Mouse (Mus musculus): Measurements from ENCODE around the gene Nit1.

Nit1 gene

DNA sequence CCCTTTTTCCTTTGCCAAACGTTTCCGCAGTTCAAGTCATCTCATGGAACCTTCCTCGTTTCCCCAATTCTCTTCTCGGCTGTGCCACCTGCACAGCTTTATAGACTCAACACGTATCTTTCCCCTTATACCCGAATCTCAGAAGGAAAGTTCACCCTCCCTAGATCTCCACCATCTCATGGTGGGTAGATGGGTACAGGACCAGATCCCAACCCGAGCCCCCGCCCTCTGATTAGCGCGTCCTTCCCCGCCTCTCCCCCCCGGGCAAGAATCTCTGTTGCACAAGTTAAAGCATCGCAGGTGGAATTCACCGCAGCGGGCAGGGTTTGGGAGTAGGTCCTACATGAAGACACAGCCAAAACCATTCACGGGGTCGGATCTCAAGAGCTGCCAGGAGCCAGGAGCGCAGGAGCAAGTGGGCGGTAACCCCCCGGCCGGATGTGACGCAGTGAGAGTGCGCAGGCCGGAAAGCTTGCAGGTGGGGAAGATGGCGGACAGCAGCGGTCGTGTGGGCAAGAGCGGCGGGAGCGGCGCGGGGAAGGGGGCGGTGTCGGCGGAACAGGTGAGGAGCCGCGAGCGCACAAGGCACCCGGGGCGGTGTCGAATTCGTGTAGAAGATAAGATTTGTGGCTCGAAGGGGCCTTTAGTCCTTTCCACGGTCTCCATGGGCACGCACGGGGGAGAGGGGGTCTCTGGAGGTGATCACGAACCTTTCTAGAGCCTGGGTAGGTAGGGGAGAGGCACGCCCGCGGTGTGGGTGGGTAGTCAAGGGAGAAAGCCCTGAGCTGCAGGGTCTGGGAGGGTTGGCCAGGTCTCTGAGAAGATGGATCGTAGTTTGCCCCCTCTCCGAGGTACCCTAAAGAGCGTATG is at the start of gene Nit1, which contains the start of gene Pfdn2:
Gene Nit1 (minus strand): TSS at position 422 of the 870 bp plus-strand sequence.
Gene Pfdn2 (plus strand): TSS at position 446 of the 870 bp plus-strand sequence.
- peak; percentile 92 for DNase-seq (ENCODE audit: low spot score)

DNA sequence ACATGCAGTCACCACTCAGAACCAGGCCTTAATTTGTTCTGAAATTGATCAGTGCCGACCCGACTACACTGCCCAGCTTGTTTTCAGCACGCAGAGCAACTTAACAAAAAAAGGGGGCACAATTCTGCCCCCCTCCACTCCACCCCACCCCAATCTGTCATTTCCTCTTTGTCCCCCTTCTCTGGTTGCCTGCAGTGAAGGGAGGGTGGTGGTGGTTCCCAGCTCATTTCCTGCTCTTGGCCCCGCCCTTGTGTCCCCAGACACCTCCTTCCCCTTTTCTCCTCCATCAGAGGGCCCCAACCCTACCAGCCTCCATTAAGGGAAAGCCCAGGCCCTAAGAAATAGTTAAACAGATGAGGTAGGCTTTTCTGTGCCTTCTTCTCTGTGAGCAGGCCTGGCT is 44.7 kb upstream of the Nit1 start:
- DNase-seq (ENCODE audit: low spot score): peak; percentile 89

DNA sequence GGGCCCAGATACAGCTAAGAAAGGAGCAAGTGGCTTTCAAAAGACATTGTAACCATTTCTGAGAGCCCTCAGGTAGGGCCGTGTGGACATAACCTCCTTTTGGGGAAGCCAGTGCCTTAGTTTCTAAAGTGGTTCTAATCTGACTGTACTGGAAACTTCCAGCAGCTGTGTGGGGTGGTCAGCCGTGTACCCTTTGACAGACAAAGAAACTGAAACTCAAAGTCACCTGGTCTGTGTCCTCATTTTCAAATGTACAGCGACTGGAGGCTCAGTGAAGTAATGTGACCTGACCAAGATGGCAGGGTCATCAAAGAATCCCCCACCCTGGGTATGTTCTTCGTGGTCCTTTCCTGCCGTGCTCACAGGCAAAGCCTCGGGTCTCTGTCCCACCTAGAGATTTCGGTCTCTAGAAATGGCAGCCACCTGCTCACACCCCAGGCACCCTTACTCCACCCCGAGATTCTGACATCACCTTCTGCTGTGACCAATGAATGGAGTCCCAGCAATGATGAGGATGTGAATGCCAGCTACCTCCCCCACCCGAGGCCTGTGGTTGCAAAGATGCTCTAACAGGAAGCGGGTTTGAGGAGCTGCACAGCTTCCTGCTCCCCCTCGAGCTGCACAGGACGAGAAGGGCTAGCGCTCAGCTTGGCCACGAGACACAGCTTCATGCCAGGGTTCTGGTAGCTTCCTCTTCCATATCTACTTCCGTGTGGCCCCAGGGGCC is 43.1 kb upstream of the Nit1 start, which contains the start of gene Arhgap30:
Gene Arhgap30 (plus strand): TSS at position 579 of the 727 bp plus-strand sequence.
- peak; percentile 98 for DNase-seq (ENCODE audit: low spot score)

DNA sequence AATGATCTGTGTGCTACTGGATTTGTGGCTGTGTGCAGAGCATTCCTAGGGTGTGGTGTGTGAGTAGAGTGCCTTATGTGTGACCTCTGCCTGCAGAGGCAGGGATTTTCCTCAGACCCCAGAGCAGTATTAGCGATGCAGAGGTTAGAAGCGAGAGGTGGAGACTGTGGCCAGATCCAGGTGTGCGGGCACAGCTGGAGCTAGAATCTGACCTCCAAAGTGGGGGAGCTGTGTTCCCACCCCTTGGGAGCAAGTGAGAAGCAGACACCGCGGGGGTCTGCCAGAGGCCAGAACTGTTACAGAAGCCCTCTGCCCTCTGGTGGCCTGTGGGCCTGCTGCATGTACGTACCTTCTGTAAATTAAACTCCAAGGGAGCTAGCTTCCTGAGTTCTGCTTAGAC is 41.7 kb upstream of the Nit1 start:
- DNase-seq (ENCODE audit: low spot score): peak; percentile 55

DNA sequence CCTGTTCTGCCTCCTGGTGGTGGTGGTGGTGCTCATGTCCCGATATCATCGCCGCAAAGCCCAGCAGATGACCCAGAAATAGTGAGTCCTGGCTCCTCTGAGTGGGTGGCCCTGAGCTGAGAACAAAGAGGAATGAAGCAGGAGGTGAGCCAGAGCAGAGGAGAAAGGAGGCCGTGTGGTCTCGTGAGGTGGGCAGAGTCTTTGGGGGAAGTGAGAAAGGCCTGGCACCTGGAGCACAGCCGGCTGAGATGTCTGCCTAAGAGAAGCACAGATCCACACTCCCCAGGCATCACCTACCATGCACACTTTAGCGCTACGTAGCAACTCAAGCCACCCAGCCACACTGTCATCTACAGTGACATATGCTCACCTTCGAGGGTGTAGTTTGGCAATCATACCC is 39.7 kb upstream of the Nit1 start:
- DNase-seq (ENCODE audit: low spot score): no peak

DNA sequence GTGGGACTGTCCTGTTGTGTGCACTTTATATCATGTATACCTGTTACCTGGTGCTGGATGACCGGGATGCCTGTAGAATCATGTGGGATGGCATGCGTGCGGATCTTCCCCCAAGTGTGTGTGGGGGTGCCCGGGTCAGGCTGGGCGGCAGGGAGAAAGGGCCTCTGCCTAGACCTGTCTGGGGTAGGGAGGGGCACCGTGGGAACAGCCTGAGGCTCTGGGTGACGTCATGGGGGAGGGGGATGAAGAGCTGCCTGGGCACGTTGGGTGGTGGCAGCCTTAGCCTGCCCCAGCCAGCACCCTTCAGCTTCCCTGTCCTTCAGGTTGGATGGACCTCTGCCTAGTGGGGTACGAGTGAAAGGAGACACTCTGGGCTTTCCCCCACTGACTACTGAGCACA is 38.9 kb upstream of the Nit1 start:
- DNase-seq (ENCODE audit: low spot score): no peak

DNA sequence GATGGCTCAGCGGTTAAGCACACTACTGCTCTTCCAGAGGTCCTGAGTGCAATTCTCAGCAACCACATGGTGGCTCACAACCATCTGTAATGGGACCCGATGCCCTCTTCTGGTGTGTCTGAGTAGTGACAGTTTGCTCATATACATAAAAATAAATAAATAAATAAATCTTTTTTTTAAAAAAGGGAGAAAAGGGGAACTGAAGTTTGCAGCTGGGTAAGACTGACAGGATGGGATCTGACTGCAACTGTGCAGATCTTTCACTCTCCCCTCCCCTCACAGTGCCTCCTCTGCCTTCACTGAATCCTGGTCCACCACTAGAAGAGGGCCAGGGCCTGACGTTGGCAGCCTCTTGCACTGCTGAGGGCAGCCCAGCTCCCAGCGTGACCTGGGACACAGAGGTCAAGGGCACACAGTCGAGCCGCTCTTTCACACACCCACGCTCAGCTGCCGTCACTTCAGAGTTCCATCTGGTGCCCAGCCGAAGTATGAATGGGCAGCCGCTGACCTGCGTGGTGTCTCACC is 36.7 kb upstream of the Nit1 start:
- no peak for DNase-seq (ENCODE audit: low spot score)

DNA sequence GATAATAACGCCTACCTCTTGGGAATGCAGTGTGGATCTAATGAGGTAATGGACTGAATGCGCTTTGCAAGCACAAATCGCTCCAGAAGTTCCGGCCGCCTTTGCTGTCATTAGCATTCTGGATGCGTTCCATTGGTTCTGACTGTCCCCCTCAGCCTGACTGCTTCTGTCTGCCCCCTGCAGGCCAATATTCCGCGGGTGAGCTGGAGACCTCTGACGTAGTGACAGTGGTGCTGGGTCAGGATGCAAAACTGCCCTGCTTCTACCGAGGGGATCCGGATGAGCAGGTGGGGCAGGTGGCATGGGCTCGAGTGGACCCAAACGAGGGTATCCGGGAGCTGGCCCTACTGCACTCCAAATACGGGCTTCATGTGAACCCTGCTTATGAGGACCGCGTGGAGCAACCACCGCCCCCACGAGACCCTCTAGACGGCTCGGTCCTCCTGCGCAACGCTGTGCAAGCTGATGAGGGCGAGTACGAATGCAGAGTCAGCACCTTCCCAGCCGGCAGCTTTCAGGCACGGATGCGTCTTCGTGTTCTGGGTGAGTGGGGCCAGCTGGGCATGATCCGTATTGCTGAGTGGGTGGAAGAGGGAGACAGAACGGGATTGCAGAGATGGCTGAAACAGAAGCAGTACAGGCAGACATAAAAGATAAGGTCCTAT is 34.6 kb upstream of the Nit1 start:
- peak; percentile 81 for DNase-seq (ENCODE audit: low spot score)

DNA sequence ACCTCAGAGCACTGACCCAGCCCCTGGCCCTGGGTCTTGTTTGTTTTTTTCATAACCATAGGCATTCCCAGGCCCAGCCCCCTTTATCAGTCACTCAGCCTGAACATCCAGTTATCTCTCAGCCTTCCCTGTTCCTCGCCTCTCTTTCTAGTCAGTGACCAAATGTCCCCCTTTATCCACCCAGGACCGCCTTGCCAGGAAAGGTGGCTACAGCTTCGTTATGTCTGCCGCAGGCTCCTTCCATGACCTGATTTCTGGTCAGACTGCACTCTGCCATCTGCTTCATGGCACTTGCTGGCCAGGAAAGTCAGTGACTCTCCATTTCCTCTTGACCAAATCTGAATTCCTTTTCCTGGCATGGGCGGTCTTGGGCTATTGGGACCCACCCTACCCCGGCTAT is 32.9 kb upstream of the Nit1 start:
- no peak for DNase-seq (ENCODE audit: low spot score)

DNA sequence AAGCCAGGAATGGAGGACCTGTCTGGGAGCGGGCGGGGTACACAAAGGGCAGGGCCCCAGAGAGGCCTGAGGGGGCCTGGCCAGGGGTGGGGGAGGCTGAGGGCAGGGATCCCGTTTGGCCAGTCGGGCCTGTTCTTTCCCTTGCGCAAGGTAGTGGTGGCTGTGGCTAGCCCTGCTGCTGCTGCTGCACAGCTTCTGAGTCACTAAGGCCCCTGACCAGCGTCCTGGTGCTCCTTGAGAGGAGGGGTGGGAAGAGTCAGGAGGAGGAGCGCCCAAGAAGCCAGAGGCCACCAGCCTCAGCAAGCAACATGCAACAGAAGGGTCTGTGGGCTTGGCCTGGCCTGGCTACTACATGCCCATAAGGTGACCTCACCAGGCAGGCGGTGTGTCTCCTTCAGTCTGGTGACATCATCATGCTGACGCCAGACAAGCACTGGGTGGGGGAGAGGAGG is 30.2 kb upstream of the Nit1 start:
- no peak for DNase-seq (ENCODE audit: low spot score)

DNA sequence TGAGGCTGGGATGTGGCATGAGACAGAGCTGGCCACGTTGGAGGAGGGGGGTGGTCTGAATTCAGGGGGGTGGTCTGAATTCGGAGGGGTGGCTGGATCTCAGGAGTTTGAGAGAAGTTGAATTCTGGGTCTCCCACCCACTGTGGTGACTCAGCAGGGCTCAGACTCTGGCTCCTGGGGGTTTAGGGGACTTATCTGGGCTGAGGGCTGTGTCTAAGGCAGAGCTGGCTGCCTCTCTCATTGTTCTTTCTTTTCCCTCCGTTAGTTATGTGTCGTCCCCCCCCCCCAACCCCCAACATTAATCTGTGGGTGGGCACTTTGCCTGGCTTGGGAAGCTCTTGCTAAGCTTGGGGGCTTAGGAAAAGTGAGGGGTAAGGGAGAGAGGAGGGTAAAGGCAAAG is 28.5 kb upstream of the Nit1 start:
- DNase-seq (ENCODE audit: low spot score): no peak

DNA sequence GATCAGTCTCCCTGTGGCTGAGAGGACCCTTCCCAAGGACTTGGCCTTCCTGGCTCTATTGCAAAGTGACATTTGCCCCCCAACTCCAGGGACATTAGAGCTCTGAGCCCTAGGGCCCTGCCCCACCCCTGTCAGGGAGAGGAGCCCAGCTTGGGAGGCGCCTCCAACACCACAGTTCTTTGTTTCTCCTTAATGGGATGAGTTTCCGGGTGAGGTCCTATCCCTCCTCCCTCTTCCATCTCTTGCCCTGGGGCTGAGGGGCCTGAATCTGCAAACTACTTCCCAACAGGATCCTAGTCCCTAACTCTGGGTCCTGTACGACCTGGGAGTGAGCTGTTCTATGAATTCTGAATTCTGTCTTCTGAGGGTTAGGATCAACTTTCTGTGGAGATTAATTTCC is 27.4 kb upstream of the Nit1 start:
- DNase-seq (ENCODE audit: low spot score): no peak

DNA sequence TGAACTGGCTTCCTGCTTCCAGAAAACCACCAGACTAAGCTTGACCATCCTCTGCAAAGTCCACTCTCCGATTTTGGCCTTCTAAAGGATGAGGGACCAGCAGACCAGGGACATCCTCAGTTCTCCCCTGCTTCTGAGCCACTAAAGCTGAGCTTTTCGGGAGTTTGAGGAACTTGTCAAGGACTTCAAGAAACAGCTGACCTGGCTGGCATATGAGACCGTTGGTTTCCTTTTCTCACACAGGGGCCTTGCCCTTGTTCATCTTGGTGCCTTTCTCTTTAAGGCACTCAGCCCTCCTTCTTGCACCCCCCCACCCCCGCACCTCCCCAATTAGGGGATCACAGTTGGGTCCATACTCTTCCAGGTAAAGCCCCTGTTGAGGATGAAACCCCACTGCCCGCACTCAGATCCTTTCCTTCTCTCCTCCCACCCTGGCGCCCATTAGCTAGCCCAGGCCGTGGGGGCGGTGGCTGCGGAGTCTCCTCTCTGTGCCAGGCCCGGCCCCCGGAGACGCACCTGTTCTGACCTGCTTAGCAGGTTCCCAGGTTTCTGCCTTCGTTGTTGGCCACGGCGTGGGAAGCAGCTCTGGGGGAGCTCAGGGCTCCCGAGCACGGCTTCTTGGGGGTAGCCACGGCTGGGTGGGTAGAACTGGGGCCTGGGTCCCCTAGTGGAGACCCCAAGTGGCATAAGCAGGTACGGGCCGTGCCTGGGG is 24.6 kb upstream of the Nit1 start, which contains the start of gene Nectin4:
Gene Nectin4 (plus strand): TSS at position 255 of the 712 bp plus-strand sequence.
- DNase-seq (ENCODE audit: low spot score): no peak

DNA sequence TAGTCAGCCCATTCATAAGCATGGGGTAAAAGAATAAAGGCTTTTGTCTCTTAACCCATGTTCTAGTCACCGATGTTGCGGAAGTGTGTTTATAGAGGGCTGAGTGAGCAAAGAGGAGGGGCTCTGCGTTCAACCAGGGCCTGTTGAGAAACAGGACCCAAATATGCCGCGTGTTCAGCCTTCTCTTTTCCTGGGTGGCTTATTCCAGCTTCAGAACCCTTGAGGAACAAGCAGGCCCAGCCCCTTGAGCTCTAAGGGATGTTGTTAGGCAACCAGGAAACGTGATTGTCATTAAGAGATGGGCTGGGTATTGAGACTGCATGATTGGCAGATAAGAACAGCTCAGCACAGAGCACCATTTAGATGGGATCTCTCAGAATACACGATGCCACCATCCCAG is 20.5 kb upstream of the Nit1 start:
- DNase-seq (ENCODE audit: low spot score): no peak

DNA sequence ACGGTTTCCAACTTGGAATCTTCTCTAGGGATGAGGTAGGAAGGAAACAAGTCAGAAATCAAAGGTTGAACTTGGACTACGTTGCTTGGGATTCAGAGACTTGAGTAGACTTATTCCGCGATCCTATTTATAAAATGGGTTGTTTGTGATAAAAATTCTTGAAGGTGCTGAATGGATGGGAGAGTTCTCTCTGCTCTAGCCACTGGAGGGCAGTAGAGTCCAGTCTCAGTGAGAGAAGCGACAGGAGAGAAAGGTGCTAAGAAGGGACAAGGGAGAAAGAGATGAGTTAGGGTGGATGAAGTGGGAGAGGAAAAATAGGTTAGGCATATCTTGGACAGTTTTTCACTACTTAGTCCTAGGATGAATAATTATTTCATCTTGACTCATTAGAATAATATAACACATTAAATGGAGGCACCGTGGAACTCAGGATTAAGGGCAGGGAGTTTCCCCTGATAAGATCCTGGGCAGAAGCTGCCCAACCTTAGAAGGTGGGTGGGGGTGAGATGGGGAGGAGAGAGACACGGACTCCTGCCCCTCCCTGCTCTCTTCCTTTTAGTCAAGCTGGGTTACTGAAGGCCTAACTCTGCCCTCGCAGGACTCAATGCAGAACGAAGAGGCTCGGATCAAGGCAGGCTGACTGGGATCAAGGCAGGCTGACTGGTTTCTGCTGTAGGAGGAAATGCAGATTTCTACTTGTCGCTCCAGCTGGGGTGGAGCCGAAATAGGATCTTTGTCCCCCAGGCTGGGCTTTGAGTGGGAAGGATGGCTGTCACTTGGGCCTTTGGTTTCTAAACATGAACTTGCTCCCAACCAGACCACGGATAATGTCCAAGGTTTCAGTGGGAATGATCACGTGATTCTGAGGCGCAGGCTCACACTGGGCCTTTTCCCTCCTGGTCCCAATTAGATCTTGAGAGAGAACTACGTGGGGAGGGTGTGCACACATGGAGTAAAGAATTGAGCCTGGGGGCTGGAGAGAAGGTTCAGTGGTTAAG is 16.0 kb upstream of the Nit1 start:
- DNase-seq (ENCODE audit: low spot score): peak; percentile 76

DNA sequence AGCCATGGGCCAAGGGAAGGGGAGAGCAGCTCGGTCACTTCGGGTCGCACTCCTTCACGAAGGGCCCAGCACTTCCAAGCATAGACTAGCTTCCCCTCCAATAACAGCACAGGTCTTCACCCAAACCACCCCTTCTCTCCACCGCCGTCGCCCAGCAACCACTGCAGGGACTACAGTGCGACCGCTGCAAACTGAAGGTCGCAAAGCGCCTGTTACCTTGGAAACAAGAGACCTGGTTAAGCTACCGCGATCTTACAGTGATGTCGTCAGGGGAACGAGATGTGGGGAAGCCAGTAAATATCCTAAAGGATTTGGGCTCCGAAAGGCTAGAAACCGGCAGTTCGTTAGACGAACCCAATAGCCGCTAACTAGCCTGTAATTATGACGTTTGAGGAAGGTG is 15.2 kb upstream of the Nit1 start, which contains the start of gene Klhdc9:
Gene Klhdc9 (minus strand): TSS at position 143 of the 400 bp plus-strand sequence.
- peak; percentile 94 for DNase-seq (ENCODE audit: low spot score)

DNA sequence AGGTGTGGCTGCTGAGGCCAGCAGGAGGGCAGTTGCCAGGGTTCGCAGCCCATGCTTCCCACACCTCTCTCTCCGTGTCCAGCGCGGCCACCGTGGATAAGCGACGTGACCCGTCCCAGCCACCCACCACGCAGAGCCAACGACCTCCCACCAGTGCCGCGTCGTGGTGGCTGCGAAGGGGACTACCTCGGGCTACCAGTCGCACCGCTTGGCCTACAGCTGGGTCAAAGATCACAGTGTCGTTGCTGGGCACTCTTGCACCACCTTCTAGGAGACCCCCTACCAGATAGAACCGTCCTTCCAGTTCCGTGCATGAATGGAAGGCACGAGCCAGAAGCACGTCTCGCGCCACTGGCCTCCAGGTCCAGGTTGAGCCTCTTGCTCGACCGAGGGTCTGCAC is 14.8 kb upstream of the Nit1 start:
- no peak for DNase-seq (ENCODE audit: low spot score)

DNA sequence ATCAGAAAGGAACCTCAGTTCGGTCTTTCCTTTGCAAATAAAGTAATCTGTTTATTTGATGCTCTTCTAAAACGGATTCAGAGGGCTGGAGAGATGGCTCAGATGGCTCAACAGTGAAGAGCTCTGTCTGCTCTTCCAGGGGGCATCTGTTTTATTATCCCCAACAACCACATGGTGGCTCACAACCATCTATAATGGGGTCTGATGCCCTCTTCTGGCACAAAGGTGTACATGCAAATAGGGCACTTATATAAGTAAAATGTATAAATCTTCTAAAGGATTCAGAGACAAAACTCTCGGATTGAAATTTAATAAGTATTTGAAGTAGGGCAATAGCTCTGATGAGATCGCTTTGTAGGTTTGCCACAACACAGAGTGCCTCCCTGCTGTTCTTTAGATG is 13.0 kb upstream of the Nit1 start:
- DNase-seq (ENCODE audit: low spot score): peak; percentile 66

DNA sequence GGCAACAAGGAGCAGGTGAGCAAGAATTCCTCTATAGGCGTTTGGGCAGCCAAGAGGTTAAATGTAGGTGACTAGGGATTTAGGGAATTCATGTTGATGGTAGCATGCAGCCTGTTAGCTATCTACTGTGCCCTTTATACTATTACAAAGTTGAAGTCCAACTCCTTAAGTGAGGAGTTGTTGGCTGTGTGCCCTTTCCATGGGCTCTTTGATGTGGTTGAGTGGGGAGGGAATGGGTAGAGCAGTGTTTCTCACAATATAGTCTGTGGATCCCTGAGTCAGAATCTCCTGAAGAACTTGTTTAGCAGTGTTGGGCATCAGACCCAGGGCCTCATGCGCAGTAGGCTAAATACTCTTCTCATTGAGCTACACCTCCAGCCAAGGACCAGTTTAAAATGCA is 11.4 kb upstream of the Nit1 start:
- DNase-seq (ENCODE audit: low spot score): no peak

DNA sequence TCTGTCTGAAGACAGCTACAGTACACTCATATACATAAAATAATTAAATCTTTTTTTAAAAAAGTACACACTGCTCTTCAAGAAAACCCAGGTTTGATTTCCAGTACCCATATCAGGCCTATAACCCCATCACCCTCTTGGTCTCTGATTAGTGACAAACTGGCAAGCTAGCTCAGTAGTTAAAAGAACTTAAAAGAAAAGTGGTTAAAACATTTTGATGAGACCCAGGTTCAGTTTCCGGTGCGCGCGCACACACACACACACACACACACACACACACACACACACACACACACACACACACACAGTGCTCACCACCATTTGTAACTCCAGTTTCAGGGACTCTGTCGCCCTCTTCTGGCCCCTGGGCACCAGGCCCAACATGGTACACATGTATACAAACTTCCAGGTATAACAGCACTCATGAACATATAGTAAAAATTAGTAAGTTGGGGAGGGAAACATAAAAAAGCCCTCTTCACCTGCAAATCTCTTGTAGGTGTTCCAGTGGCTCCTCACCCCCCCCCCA is 10.4 kb upstream of the Nit1 start:
- peak; percentile 80 for DNase-seq (ENCODE audit: low spot score)
